Mouse (Mus musculus): Measurements from ENCODE around the gene Iapp. TPM values are rescaled to one million over a fixed set of nuclear protein-coding genes. Genes with fewer than 3 reads are reported as not detected.

Gene Iapp
- total RNA-seq, 2 experiments from 2014 or later, result not detected

Other genes starting within 250 kb of the Iapp start
- under 1 TPM in 1 of 2 experiments, not detected in 1; 0.76 TPM for gene Slco1a6, start 89.9 kb upstream of the Iapp start, total RNA-seq (2021)
- gene Slco1a5, start 24.6 kb downstream of the Iapp start, total RNA-seq (2021), result not detected
- gene Pyroxd1, start 47.2 kb downstream of the Iapp start, total RNA-seq (2021), result 10 to 100 TPM in 1 of 2 experiments, 1 to 10 TPM in 1; 9.6 to 14.7 TPM
- gene Recql, start 88.7 kb downstream of the Iapp start, total RNA-seq (2021), result 10 to 100 TPM; 13.9 to 17.8 TPM
- 10 to 100 TPM; 32.5 to 35.0 TPM for gene Golt1b, start 88.8 kb downstream of the Iapp start, total RNA-seq (2021)
- gene Spx, start 115.0 kb downstream of the Iapp start, total RNA-seq (2021), result under 1 TPM in 1 of 2 experiments, not detected in 1; 0.18 TPM
- 10 to 100 TPM in 1 of 2 experiments, 1 to 10 TPM in 1; 9.9 to 42.7 TPM for gene Gys2, start 174.7 kb downstream of the Iapp start, total RNA-seq (2021)
- 100 to 1,000 TPM; 483 to 579 TPM for gene Ldhb, start 209.5 kb downstream of the Iapp start, total RNA-seq (2021)

All from adrenal gland, postnatal 10 days (tissue).